Mouse (Mus musculus) left cerebral cortex, postnatal 10 days (tissue): ENCODE measurements around the gene Wdr48. TPM values are rescaled to one million over a fixed set of nuclear protein-coding genes. Genes with fewer than 3 reads are reported as not detected.
A peak's percentile ranks its signal among the peaks of the same experiment; 100 is the strongest.

Experiments
- DNase-seq, 2 experiments: peaks; one replicate each; pipeline ENCODE4 v3.0.0; 2021 to 2022; ENCODE audit warnings: low spot score in 2 of 2, mixed read lengths in 1 of 2; ENCODE audit errors: extremely low spot score in 1 of 2
- intact Hi-C: fragments of 180-260 bp; cut with DNase I; formaldehyde crosslinking; loops from one replicate; pipeline ENCODE4 v1.15.1; 2025
- total RNA-seq, 2 experiments: library from RNA; stranded (reverse); gene quantifications; 2 replicates each; pipeline ENCODE4 v1.2.3; 2021

Wdr48 gene
- total RNA-seq, 2 experiments from 2014 or later = 75.7 to 85.8 TPM

GRCm38 (mm10) chr9:119913087-119913838, 18.6 kb downstream of the Wdr48 start:
- intact Hi-C loops = no loop called here

GRCm38 (mm10) chr9:119919858-119920257, 25.2 kb downstream of the Wdr48 start:
- intact Hi-C loops = no loop called here
- no peak for DNase-seq

More at GRCm38 (mm10) chr9:119913087-119913838, 18.6 kb downstream of the Wdr48 start:
- DNase-seq = no peak

- intact Hi-C loops = no loop called here
- no peak for DNase-seq
Observed at GRCm38 (mm10) chr9:119923462-119923861, 28.8 kb downstream of the Wdr48 start.

DNA sequence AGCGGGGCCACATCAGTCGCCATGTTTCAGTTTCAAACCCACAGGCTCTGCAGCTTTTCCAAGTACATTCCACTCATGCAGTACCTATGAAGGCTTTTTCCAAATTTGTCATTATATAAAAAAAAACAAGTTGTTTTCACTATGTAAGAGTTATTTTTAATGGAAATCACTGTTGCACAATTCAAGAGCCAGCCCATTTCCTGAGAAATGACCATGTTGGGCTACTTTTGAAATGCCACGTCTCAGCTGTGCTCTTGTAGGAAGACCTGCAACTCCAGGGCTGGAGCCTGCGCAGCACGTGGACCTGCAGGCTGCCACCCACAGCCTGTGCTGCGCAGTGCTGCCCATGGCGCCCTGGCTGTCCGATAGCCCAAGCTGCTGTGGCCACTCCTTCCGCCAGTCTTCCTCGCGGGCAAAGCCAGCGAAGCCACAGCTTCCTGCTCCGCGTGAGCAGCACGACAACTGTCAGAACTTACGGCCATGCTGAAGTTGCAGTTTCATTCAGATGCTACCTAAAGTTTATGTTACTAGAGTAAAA, 30.5 kb downstream of the Wdr48 start:
- peak in 1 of 2 experiments; percentile 36 for DNase-seq
- intact Hi-C loops = no loop called here

DNA sequence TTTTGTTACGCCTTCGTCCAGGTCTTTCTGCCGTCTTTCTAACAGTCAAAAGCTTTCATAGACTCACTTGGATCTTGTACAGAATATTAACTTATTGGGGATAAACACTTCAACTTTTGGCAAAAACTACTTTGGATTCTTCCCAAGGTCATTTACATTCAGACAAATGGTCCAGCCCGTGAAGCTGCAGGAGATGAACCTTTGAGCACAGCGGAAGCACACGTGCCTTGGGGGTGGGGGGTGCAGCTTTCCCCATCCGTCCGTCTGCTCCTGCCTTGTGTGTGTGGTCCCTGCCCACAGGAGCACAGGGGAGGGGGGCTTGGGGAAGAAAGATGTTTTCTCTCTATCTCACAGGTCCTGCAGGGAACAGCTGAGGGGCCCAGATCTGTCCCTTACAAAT, 31.1 kb downstream of the Wdr48 start:
- intact Hi-C loops = no loop called here
- DNase-seq = no peak

GRCm38 (mm10) chr9:119926497-119926896, 31.8 kb downstream of the Wdr48 start:
- no peak for DNase-seq
- intact Hi-C loops = no loop called here

- peak in 1 of 2 experiments; percentile 40 for DNase-seq
- intact Hi-C loops = no loop called here
Observed at GRCm38 (mm10) chr9:119932358-119932757, 37.7 kb downstream of the Wdr48 start.

DNA sequence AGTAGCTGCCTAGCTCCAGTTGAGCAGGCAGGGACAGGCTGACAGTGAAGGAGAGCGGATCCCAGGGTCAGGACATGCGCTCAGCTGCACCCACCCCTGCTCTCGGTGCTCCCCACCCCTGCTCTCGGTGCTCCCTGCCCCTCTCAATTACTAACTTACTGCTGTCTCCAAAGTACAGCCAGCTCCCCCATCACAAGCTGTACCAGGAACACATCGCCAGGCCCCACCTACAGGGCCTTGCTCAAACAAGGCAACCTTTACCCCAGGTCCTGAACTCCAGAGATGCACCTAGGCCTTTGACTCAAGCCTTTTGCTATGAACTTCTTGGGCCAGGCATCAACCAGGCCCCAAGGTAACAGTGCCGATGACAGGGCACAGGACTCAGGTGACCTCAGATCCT, 39.0 kb downstream of the Wdr48 start:
- DNase-seq = no peak
- intact Hi-C loops = no loop called here

GRCm38 (mm10) chr9:119937005-119937773, 42.5 kb downstream of the Wdr48 start, which contains the start of the genes Gorasp1 and Ttc21a:
Gorasp1 (minus strand) TSS chr9:119937565.
Ttc21a (plus strand) TSS chr9:119937606.
- DNase-seq = peak; percentile 88 to 97
- intact Hi-C loops = loop anchor here (5.0 kb wide), 1 partner anchor 45 kb away; the partner anchor contains the start of gene Csrnp1

DNA sequence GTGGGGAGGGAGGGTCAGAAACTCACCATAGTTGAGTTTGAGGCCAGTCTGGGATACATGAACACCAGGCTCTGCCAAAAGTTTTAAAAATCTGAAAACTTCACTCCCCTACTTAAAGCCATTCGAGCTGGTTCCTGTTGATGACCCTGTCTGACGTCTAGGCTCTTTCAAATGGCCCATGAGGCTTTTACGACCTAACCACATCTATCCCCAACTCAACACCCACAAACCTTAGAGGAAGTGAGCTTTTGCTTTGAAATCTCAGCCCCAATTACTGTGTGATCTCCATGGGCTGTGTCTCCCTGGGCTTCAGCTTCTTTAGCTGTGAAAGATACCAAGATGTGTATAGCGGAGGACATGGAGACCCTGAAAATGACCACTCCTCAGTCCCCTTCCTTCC, 43.8 kb downstream of the Wdr48 start:
- DNase-seq = no peak
- intact Hi-C loops = loop anchor here (5.0 kb wide), 1 partner anchor 44 kb away; the partner anchor contains the start of gene Csrnp1

GRCm38 (mm10) chr9:119939646-119940045, 45.0 kb downstream of the Wdr48 start:
- intact Hi-C loops = loop anchor here (5.0 kb wide), 1 partner anchor 43 kb away; the partner anchor contains the start of gene Csrnp1
- no peak for DNase-seq

- intact Hi-C loops = no loop called here
- DNase-seq = no peak
Observed at GRCm38 (mm10) chr9:119941407-119941806, 46.7 kb downstream of the Wdr48 start.

GRCm38 (mm10) chr9:119941861-119942260, 47.2 kb downstream of the Wdr48 start:
- intact Hi-C loops = no loop called here
- no peak for DNase-seq

DNA sequence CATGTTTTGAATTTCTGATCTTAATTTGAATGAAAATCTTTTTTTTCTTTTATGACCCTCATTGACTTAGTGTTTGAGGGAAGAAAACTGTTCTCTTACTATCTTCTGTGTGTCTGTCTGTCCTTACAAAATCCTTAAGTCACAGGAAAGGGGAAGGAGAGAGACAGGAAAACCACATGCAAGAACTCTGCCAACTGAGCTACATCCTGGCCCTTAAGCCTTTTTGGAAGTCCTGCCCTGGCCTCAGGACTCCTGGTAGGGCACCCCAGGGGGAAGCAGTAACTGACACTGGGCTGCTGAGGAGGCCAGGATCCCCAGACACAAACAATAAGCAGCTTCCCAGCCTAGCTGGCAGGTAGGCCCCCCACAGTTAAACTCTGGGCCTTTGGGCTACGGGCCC, 48.6 kb downstream of the Wdr48 start:
- intact Hi-C loops = no loop called here

GRCm38 (mm10) chr9:119945173-119945900, 50.7 kb downstream of the Wdr48 start:
- DNase-seq = no peak
- intact Hi-C loops = no loop called here

More for the DNA sequence above, 48.6 kb downstream of the Wdr48 start:
- DNase-seq = no peak

- intact Hi-C loops = no loop called here
- DNase-seq = no peak
Observed at GRCm38 (mm10) chr9:119948804-119949203, 54.1 kb downstream of the Wdr48 start.

DNA sequence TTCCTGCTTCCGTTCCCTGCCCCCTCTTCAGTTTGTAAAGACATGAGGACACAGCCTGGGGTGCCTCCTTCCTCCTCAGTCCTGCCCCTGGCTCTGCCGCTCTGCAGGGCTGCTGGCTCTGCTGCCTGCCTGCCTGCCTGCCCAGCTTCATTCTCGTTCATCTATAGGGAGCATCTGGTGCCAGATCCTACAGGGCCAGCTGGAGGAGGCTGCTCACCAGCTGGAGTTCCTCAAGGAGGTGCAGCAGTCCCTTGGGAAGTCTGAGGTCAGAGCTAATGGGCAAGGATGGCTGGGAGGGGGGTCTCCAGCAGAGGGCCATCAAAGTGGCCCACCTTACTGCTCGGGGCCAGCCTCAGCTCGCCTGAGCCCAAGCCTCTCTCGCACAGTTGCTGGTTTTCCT, 55.8 kb downstream of the Wdr48 start:
- intact Hi-C loops = no loop called here
- no peak for DNase-seq

DNA sequence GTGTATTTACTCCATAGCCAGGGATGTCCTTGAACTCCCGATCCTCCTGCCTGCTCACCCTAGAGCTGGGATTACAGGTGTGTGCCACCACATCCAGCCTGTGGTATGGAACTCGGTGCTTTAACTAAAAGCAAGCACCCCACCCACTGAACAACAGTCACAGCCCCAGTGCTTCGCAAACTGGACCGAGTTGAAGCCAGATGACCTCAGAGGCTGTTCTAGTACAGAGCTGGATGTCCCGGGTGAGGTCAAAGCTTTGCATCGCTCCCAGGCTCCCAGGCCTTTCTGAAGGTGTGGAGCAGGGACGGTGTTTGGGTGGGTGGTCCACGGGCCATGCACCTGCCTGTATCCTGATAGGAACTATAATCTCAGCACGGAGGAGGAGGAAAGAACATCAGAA, 56.7 kb downstream of the Wdr48 start:
- intact Hi-C loops = no loop called here
- DNase-seq = no peak

DNA sequence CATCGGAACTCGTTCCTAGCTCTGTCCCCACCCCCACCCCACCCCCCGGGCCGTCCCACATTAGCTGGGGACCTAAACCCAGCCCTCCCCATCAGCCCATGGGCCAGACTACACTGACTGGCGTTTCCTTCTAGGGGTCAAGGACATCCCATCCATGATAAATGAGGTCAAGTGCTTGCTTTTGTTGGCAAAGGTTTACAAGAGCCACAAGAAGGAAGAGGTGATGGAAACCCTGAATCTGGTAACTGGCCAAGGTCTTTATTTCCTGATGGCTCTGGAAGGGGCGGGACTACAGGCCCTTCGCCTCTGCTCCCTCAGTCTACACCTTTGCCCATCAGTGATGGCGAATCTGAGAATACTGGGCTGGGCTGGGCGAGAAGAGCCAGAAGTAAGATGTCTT, 64.2 kb downstream of the Wdr48 start:
- DNase-seq = no peak
- intact Hi-C loops = no loop called here
